Mouse (Mus musculus) erythroid progenitor cell, adult 5-6 weeks (primary cell): ENCODE results near the gene Tollip. TPM values are rescaled to one million over a fixed set of nuclear protein-coding genes. Genes with fewer than 3 reads are reported as not detected.

ENCODE experiments used
- total RNA-seq, 2 experiments: library from RNA; stranded (forward) in 1 of 2; stranded (reverse) in 1 of 2; fragments of 150-400 nt in 1 of 2; fragments of 186-747, 209-891 nt in 1 of 2; gene quantifications; 2 replicates each; pipeline versions ENCODE4 v1.2.3 to v1.2.4; 2015 to 2017; ENCODE audit warnings: low replicate concordance in 2 of 2

The Tollip gene
- total RNA-seq, 2 experiments from 2014 or later: 42.1 to 61.6 TPM

Other genes starting within 250 kb of the Tollip start
- gene Muc2, start 228.2 kb downstream of the Tollip start, total RNA-seq (2015; ENCODE audit: low replicate concordance): 9.4 and 93.1 TPM in 2 replicates
- 2.0 TPM in 1 of 2 replicates, not detected in the other for gene Muc2, start 228.2 kb downstream of the Tollip start, total RNA-seq (2017; ENCODE audit: low replicate concordance)
- gene Muc5ac, start 129.5 kb downstream of the Tollip start, total RNA-seq (2015; ENCODE audit: low replicate concordance): not detected in 2 replicates
- not detected in 2 replicates for gene Muc5ac, start 129.5 kb downstream of the Tollip start, total RNA-seq (2017; ENCODE audit: low replicate concordance)
- not detected in 2 replicates for gene Muc5b, start 79.4 kb downstream of the Tollip start, total RNA-seq (2015; ENCODE audit: low replicate concordance)
- gene Muc5b, start 79.4 kb downstream of the Tollip start, total RNA-seq (2017; ENCODE audit: low replicate concordance): not detected in 2 replicates
- gene Brsk2, start 31.2 kb upstream of the Tollip start, total RNA-seq (2015; ENCODE audit: low replicate concordance): not detected in 2 replicates
- gene Brsk2, start 31.2 kb upstream of the Tollip start, total RNA-seq (2017; ENCODE audit: low replicate concordance): 0.26 TPM in 1 of 2 replicates, not detected in the other
- 74.6 and 92.6 TPM in 2 replicates for gene Mob2, start 142.6 kb upstream of the Tollip start, total RNA-seq (2015; ENCODE audit: low replicate concordance)
- 59.1 and 69.3 TPM in 2 replicates for gene Mob2, start 142.6 kb upstream of the Tollip start, total RNA-seq (2017; ENCODE audit: low replicate concordance)
- gene Dusp8, start 177.3 kb upstream of the Tollip start, total RNA-seq (2015; ENCODE audit: low replicate concordance): 21.6 and 23.5 TPM in 2 replicates
- 8.1 and 11.2 TPM in 2 replicates for gene Dusp8, start 177.3 kb upstream of the Tollip start, total RNA-seq (2017; ENCODE audit: low replicate concordance)
- gene Gm45618, start 202.2 kb upstream of the Tollip start, total RNA-seq (2015; ENCODE audit: low replicate concordance): not detected in 2 replicates
- not detected in 2 replicates for gene Gm45618, start 202.2 kb upstream of the Tollip start, total RNA-seq (2017; ENCODE audit: low replicate concordance)
- not detected in 2 replicates for gene Gm39115, start 217.5 kb upstream of the Tollip start, total RNA-seq (2015; ENCODE audit: low replicate concordance)
- not detected in 2 replicates for gene Gm39115, start 217.5 kb upstream of the Tollip start, total RNA-seq (2017; ENCODE audit: low replicate concordance)
- gene Gm45337, start 226.1 kb upstream of the Tollip start, total RNA-seq (2015; ENCODE audit: low replicate concordance): not detected in 2 replicates
- not detected in 2 replicates for gene Gm45337, start 226.1 kb upstream of the Tollip start, total RNA-seq (2017; ENCODE audit: low replicate concordance)
- not detected in 2 replicates for gene Gm29735, start 238.6 kb upstream of the Tollip start, total RNA-seq (2015; ENCODE audit: low replicate concordance)
- gene Gm29735, start 238.6 kb upstream of the Tollip start, total RNA-seq (2017; ENCODE audit: low replicate concordance): not detected in 2 replicates
- not detected in 2 replicates for gene Gm4553, start 247.2 kb upstream of the Tollip start, total RNA-seq (2015; ENCODE audit: low replicate concordance)
- not detected in 2 replicates for gene Gm4553, start 247.2 kb upstream of the Tollip start, total RNA-seq (2017; ENCODE audit: low replicate concordance)